Mouse (Mus musculus): Measurements from ENCODE around the gene Ldha. TPM values are rescaled to one million over a fixed set of nuclear protein-coding genes. Genes with fewer than 3 reads are reported as not detected.

Ldha gene
- polyA plus RNA-seq, 1 experiment from 2014 or later, result 3,042 TPM

- no peak overlapping the region for H3K27ac ChIP-seq (ENCODE audit: low read depth, low read length)
- no peak for ATAC-seq (replicated peaks; ENCODE audit: insufficient number of reproducible peaks, low FRiP score, low TSS enrichment)
- H3K9ac ChIP-seq (ENCODE audit: low read depth, low read length), result no peak overlapping the region
- H3K4me3 ChIP-seq (ENCODE audit: low read depth, low read length), result no peak overlapping the region
- no peaks in the 10 kb centered on the region for H3K9me3 ChIP-seq (replicated peaks; ENCODE audit: control insufficient read depth, low read length)
- no peaks in the 10 kb centered on the region for H3K36me3 ChIP-seq (ENCODE audit: control insufficient read depth, insufficient read depth, low read length)
- H3K4me1 ChIP-seq (ENCODE audit: control insufficient read depth, insufficient read depth, low read length), result peaks cover 34% of the 10 kb centered on the region
- WGBS (ENCODE audit: insufficient replicate concordance), result 39% methylated on average over 11 of the region's 14 CpGs
- no peak overlapping the region for H3K4me2 ChIP-seq
- no peaks in the 10 kb centered on the region for H3K27me3 ChIP-seq (ENCODE audit: control insufficient read depth, insufficient read depth, low read length)
Observed at GRCm38 (mm10) chr7:46834994-46835610, 6.2 kb upstream of the Ldha start.

- Histone ChIP-seq H3K27me3 (ENCODE audit: control insufficient read depth, insufficient read depth, low read length) (no peaks in the 10 kb centered on the region), H3K4me2 (no peak overlapping the region), H3K27ac (ENCODE audit: low read depth, low read length) (no peak overlapping the region), H3K9me3 (replicated peaks; ENCODE audit: control insufficient read depth, low read length) (no peaks in the 10 kb centered on the region), H3K4me3 (ENCODE audit: low read depth, low read length) (no peak overlapping the region), H3K36me3 (ENCODE audit: control insufficient read depth, insufficient read depth, low read length) (no peaks in the 10 kb centered on the region), H3K9ac (ENCODE audit: low read depth, low read length) (no peak overlapping the region), H3K4me1 (ENCODE audit: control insufficient read depth, insufficient read depth, low read length) (peaks cover 27% of the 10 kb centered on the region)
- ATAC-seq (replicated peaks; ENCODE audit: insufficient number of reproducible peaks, low FRiP score, low TSS enrichment), result no peak
- WGBS (ENCODE audit: insufficient replicate concordance), result 59% methylated on average over 5 of the region's 5 CpGs
Observed at GRCm38 (mm10) chr7:46836357-46836756, 4.9 kb upstream of the Ldha start.

GRCm38 (mm10) chr7:46837073-46837472 lies 4.2 kb upstream of the Ldha start:
- H3K4me1 ChIP-seq (ENCODE audit: control insufficient read depth, insufficient read depth, low read length), result peaks cover 24% of the 10 kb centered on the region
- no peak overlapping the region for H3K9ac ChIP-seq (ENCODE audit: low read depth, low read length)
- no peak overlapping the region for H3K4me3 ChIP-seq (ENCODE audit: low read depth, low read length)
- H3K27me3 ChIP-seq (ENCODE audit: control insufficient read depth, insufficient read depth, low read length), result no peaks in the 10 kb centered on the region
- no peak overlapping the region for H3K27ac ChIP-seq (ENCODE audit: low read depth, low read length)
- H3K9me3 ChIP-seq (replicated peaks; ENCODE audit: control insufficient read depth, low read length), result no peaks in the 10 kb centered on the region
- no peak for ATAC-seq (replicated peaks; ENCODE audit: insufficient number of reproducible peaks, low FRiP score, low TSS enrichment)
- WGBS (ENCODE audit: insufficient replicate concordance), result 60% methylated on average over 5 of the region's 5 CpGs
- no peaks in the 10 kb centered on the region for H3K36me3 ChIP-seq (ENCODE audit: control insufficient read depth, insufficient read depth, low read length)
- no peak overlapping the region for H3K4me2 ChIP-seq

- ATAC-seq (replicated peaks; ENCODE audit: insufficient number of reproducible peaks, low FRiP score, low TSS enrichment), result 0 out of 2 replicates have a peak, but pooled peaks have one; percentile 29
- H3K4me2 ChIP-seq, result peak overlapping the region; percentile 11; the same call in 1 of the 2 replicates
- H3K9ac ChIP-seq (ENCODE audit: low read depth, low read length), result peak overlapping the region; percentile 6; the same call in 1 of the 2 replicates
- H3K36me3 ChIP-seq (ENCODE audit: control insufficient read depth, insufficient read depth, low read length), result no peaks in the 10 kb centered on the region
- no peaks in the 10 kb centered on the region for H3K9me3 ChIP-seq (replicated peaks; ENCODE audit: control insufficient read depth, low read length)
- H3K4me1 ChIP-seq (ENCODE audit: control insufficient read depth, insufficient read depth, low read length), result peaks cover 23% of the 10 kb centered on the region
- peak overlapping the region; percentile 30 for H3K27ac ChIP-seq (ENCODE audit: low read depth, low read length)
- WGBS (ENCODE audit: insufficient replicate concordance), result 3% methylated on average over 9 of the region's 9 CpGs
- no peak overlapping the region for H3K4me3 ChIP-seq (ENCODE audit: low read depth, low read length)
- H3K27me3 ChIP-seq (ENCODE audit: control insufficient read depth, insufficient read depth, low read length), result no peaks in the 10 kb centered on the region
Observed at GRCm38 (mm10) chr7:46838104-46838671, 3.1 kb upstream of the Ldha start.

- H3K4me1 ChIP-seq (ENCODE audit: control insufficient read depth, insufficient read depth, low read length), result peaks cover 19% of the 10 kb centered on the region
- ATAC-seq (replicated peaks; ENCODE audit: insufficient number of reproducible peaks, low FRiP score, low TSS enrichment), result no peak
- WGBS (ENCODE audit: insufficient replicate concordance), result 16% methylated on average over 8 of the region's 8 CpGs
- H3K4me2 ChIP-seq, result peak overlapping the region; percentile 32; the same call in 1 of the 2 replicates
- no peaks in the 10 kb centered on the region for H3K27me3 ChIP-seq (ENCODE audit: control insufficient read depth, insufficient read depth, low read length)
- H3K9ac ChIP-seq (ENCODE audit: low read depth, low read length), result peak overlapping the region; percentile 6; the same call in 1 of the 2 replicates
- H3K36me3 ChIP-seq (ENCODE audit: control insufficient read depth, insufficient read depth, low read length), result no peaks in the 10 kb centered on the region
- no peak overlapping the region for H3K4me3 ChIP-seq (ENCODE audit: low read depth, low read length)
- H3K9me3 ChIP-seq (replicated peaks; ENCODE audit: control insufficient read depth, low read length), result no peaks in the 10 kb centered on the region
- peak overlapping the region; percentile 30 for H3K27ac ChIP-seq (ENCODE audit: low read depth, low read length)
Observed at GRCm38 (mm10) chr7:46838891-46839302, 2.4 kb upstream of the Ldha start.

GRCm38 (mm10) chr7:46839446-46839845 lies 1.8 kb upstream of the Ldha start:
- ATAC-seq (replicated peaks; ENCODE audit: insufficient number of reproducible peaks, low FRiP score, low TSS enrichment), result no peak
- Histone ChIP-seq H3K4me3 (ENCODE audit: low read depth, low read length) (no peak overlapping the region), H3K27ac (ENCODE audit: low read depth, low read length) (peak overlapping the region; percentile 30; the same call in 1 of the 2 replicates), H3K27me3 (ENCODE audit: control insufficient read depth, insufficient read depth, low read length) (no peaks in the 10 kb centered on the region), H3K36me3 (ENCODE audit: control insufficient read depth, insufficient read depth, low read length) (no peaks in the 10 kb centered on the region), H3K4me2 (peak overlapping the region; percentile 32), H3K9ac (ENCODE audit: low read depth, low read length) (peak overlapping the region; percentile 6; the same call in 1 of the 2 replicates), H3K9me3 (replicated peaks; ENCODE audit: control insufficient read depth, low read length) (no peaks in the 10 kb centered on the region), H3K4me1 (ENCODE audit: control insufficient read depth, insufficient read depth, low read length) (peaks cover 19% of the 10 kb centered on the region)
- 24% methylated on average over 7 of the region's 7 CpGs for WGBS (ENCODE audit: insufficient replicate concordance)

- no peak overlapping the region for H3K4me3 ChIP-seq (ENCODE audit: low read depth, low read length)
- WGBS (ENCODE audit: insufficient replicate concordance), result 64% methylated on average over 5 of the region's 5 CpGs
- no peak overlapping the region for H3K9ac ChIP-seq (ENCODE audit: low read depth, low read length)
- no peaks in the 10 kb centered on the region for H3K9me3 ChIP-seq (replicated peaks; ENCODE audit: control insufficient read depth, low read length)
- H3K4me1 ChIP-seq (ENCODE audit: control insufficient read depth, insufficient read depth, low read length), result peaks cover 22% of the 10 kb centered on the region
- H3K36me3 ChIP-seq (ENCODE audit: control insufficient read depth, insufficient read depth, low read length), result no peaks in the 10 kb centered on the region
- no peaks in the 10 kb centered on the region for H3K27me3 ChIP-seq (ENCODE audit: control insufficient read depth, insufficient read depth, low read length)
- peak overlapping the region; percentile 30; the same call in 1 of the 2 replicates for H3K27ac ChIP-seq (ENCODE audit: low read depth, low read length)
- no peak overlapping the region for H3K4me2 ChIP-seq
- ATAC-seq (replicated peaks; ENCODE audit: insufficient number of reproducible peaks, low FRiP score, low TSS enrichment), result no peak
Observed at GRCm38 (mm10) chr7:46839861-46840260, 1.4 kb upstream of the Ldha start.

- Histone ChIP-seq H3K9me3 (replicated peaks; ENCODE audit: control insufficient read depth, low read length) (no peaks in the 10 kb centered on the region), H3K4me3 (ENCODE audit: low read depth, low read length) (no peak overlapping the region), H3K4me1 (ENCODE audit: control insufficient read depth, insufficient read depth, low read length) (peaks cover 26% of the 10 kb centered on the region), H3K9ac (ENCODE audit: low read depth, low read length) (no peak overlapping the region), H3K27me3 (ENCODE audit: control insufficient read depth, insufficient read depth, low read length) (no peaks in the 10 kb centered on the region), H3K4me2 (no peak overlapping the region), H3K27ac (ENCODE audit: low read depth, low read length) (no peak overlapping the region), H3K36me3 (ENCODE audit: control insufficient read depth, insufficient read depth, low read length) (no peaks in the 10 kb centered on the region)
- no peak for ATAC-seq (replicated peaks; ENCODE audit: insufficient number of reproducible peaks, low FRiP score, low TSS enrichment)
- WGBS (ENCODE audit: insufficient replicate concordance), result 47% methylated on average over 4 of the region's 4 CpGs
Observed at GRCm38 (mm10) chr7:46840326-46840725, 949 bp upstream of the Ldha start.

- no peak overlapping the region for H3K4me3 ChIP-seq (ENCODE audit: low read depth, low read length)
- peaks cover 26% of the 10 kb centered on the region for H3K4me1 ChIP-seq (ENCODE audit: control insufficient read depth, insufficient read depth, low read length)
- H3K27me3 ChIP-seq (ENCODE audit: control insufficient read depth, insufficient read depth, low read length), result no peaks in the 10 kb centered on the region
- H3K27ac ChIP-seq (ENCODE audit: low read depth, low read length), result no peak overlapping the region
- no peak overlapping the region for H3K4me2 ChIP-seq
- no peaks in the 10 kb centered on the region for H3K36me3 ChIP-seq (ENCODE audit: control insufficient read depth, insufficient read depth, low read length)
- no peak for ATAC-seq (replicated peaks; ENCODE audit: insufficient number of reproducible peaks, low FRiP score, low TSS enrichment)
- H3K9ac ChIP-seq (ENCODE audit: low read depth, low read length), result no peak overlapping the region
- 27% methylated on average over 5 of the region's 5 CpGs for WGBS (ENCODE audit: insufficient replicate concordance)
- no peaks in the 10 kb centered on the region for H3K9me3 ChIP-seq (replicated peaks; ENCODE audit: control insufficient read depth, low read length)
Observed at GRCm38 (mm10) chr7:46842278-46842677, 1.0 kb downstream of the Ldha start.

Measured in heart, embryonic 11.5 days (tissue).